9 mouse cellular contexts compared by ENCODE assay signal in genomic region chr13:64364258-64364657, GRCm38 (mm10). TPM values are rescaled to one million over a fixed set of nuclear protein-coding genes. Genes with fewer than 3 reads are reported as not detected.
DNase-seq lines count a peak whose midpoint lies in the region; ATAC-seq and TF ChIP-seq lines count a peak whose summit lies in the region.
"Had no signal": no experiment of that assay in that cellular context is flagged by ENCODE, and none has a peak within 500 bp of the region (broad histone marks: within the 10 kb centered on the region; RNA-seq: fewer than 3 reads in every experiment).

No protein-coding gene starts in this region.

- H3K9me3 ChIP-seq in heart, embryonic 16.5 days (replicated peaks; ENCODE audit: control insufficient read depth, low read length) = no peaks in the 10 kb centered on the region
- H3K9me3 ChIP-seq in G1E (replicated peaks) = no peaks in the 10 kb centered on the region
- H3K9me3 ChIP-seq in embryonic facial prominence, embryonic 14.5 days (ENCODE audit: control insufficient read depth, low read length) = no peaks in the 10 kb centered on the region
- H3K9me3 ChIP-seq: liver, embryonic 15.5 days had no signal

- no peak for TF ChIP-seq CTCF in G1E (IDR thresholded peaks at IDR 0.05; ENCODE audit: low read depth, low read length)

- H3K27me3 ChIP-seq in heart, embryonic 16.5 days (ENCODE audit: control insufficient read depth, insufficient read depth, low read length) = no peaks in the 10 kb centered on the region
- H3K27me3 ChIP-seq in G1E (ENCODE audit: insufficient read depth, low read length) = no peaks in the 10 kb centered on the region
- H3K27me3 ChIP-seq in embryonic facial prominence, embryonic 14.5 days (replicated peaks; ENCODE audit: control insufficient read depth, insufficient read depth, low read length) = no peaks in the 10 kb centered on the region
- H3K27me3 ChIP-seq: liver, embryonic 15.5 days had no signal

- whole genome bisulfite sequencing in heart, embryonic 16.5 days = 59% methylated on average over 2 of the region's 2 CpGs
- 88% methylated on average over 2 of the region's 2 CpGs for WGBS in embryonic facial prominence, embryonic 14.5 days

- peaks cover 45% of the 10 kb centered on the region for H3K36me3 ChIP-seq in heart, embryonic 16.5 days (ENCODE audit: control insufficient read depth, insufficient read depth)
- peaks cover 10% of the 10 kb centered on the region for H3K36me3 ChIP-seq in G1E (replicated peaks)
- peaks cover 58% of the 10 kb centered on the region for H3K36me3 ChIP-seq in embryonic facial prominence, embryonic 14.5 days (ENCODE audit: control insufficient read depth, insufficient read depth, low read length)

- no peak overlapping the region for H3K9ac ChIP-seq in heart, embryonic 16.5 days (ENCODE audit: low read length)
- no peak overlapping the region for H3K9ac ChIP-seq in embryonic facial prominence, embryonic 14.5 days (ENCODE audit: low read depth, low read length)
- H3K9ac ChIP-seq: liver, embryonic 15.5 days had no signal

- no peak overlapping the region for H3K4me2 ChIP-seq in heart, embryonic 16.5 days (ENCODE audit: low read depth, low read length)
- no peak overlapping the region for H3K4me2 ChIP-seq in embryonic facial prominence, embryonic 14.5 days (ENCODE audit: low read depth, low read length)
- H3K4me2 ChIP-seq: liver, embryonic 15.5 days had no signal

- H3K4me3 ChIP-seq in heart, embryonic 16.5 days (ENCODE audit: low read length) = no peak overlapping the region
- no peak overlapping the region for H3K4me3 ChIP-seq in G1E (ENCODE audit: low read depth, low read length)
- no peak overlapping the region for H3K4me3 ChIP-seq in embryonic facial prominence, embryonic 14.5 days (ENCODE audit: low read depth, low read length)
- H3K4me3 ChIP-seq: liver, embryonic 15.5 days had no signal

- peaks cover 8% of the 10 kb centered on the region for H3K4me1 ChIP-seq in heart, embryonic 16.5 days (ENCODE audit: control insufficient read depth, insufficient read depth, low read length)
- H3K4me1 ChIP-seq in G1E (ENCODE audit: insufficient read depth, low read depth, low read length) = no peaks in the 10 kb centered on the region
- H3K4me1 ChIP-seq in embryonic facial prominence, embryonic 14.5 days (ENCODE audit: control insufficient read depth, insufficient read depth, low read length) = peaks cover 10% of the 10 kb centered on the region; the same call in 1 of the 2 replicates

- H3K27ac ChIP-seq in heart, embryonic 16.5 days (ENCODE audit: low read length) = no peak overlapping the region
- no peak overlapping the region for H3K27ac ChIP-seq in embryonic facial prominence, embryonic 14.5 days (replicated peaks; ENCODE audit: low read depth, low read length)
- H3K27ac ChIP-seq: liver, embryonic 15.5 days had no signal

- intact Hi-C loops in heart, postnatal 25 days (cut with DNase I) = no loop called here

- 0 out of 2 replicates have a peak, but pooled peaks have one; percentile 34 for ATAC-seq in heart, embryonic 16.5 days (replicated peaks; ENCODE audit: extremely low read depth, insufficient read depth, low FRiP score)
- ATAC-seq in G1E (ENCODE audit: extremely low read depth, insufficient number of reproducible peaks, low FRiP score, poor library complexity, severe bottlenecking) = peak; percentile 72
- ATAC-seq in embryonic facial prominence, embryonic 14.5 days (ENCODE audit: low read depth) = no peak
- ATAC-seq in megakaryocyte, adult 5-6 weeks (ENCODE audit: poor library complexity, severe bottlenecking) = peak; percentile 83

- DNase-seq in heart, postnatal 25 days (ENCODE audit: low spot score) = no peak
- DNase-seq in A20 (ENCODE audit: low read depth, low spot score) (peak; percentile 55), G1E (ENCODE audit: low spot score) (no peak)
- peak; percentile 2 for DNase-seq in embryonic facial prominence, embryonic 14.5 days (ENCODE audit: low spot score)
- DNase-seq in Muller cell, postnatal 12 days (ENCODE audit: inconsistent ontology term) = no peak
- DNase-seq in layer of hippocampus, adult 8-10 months (ENCODE audit: low spot score in 2 of 2) = no peak

RNA-seq across cellular contexts. Expression of gene Ctsl, which starts 6.4 kb away (rescaled TPM):
- polyA plus RNA-seq in heart, embryonic 16.5 days (2015; fragmentation: Nextera tagmentation; extraction: Ambion mirVana) = 325 and 477 TPM in 2 replicates
- 100 to 1,000 TPM; 227 to 243 TPM for total RNA-seq in heart, postnatal 25 days (2021)
- total RNA-seq in G1E (2014; fragmentation: Nextera tagmentation) (34.8 and 40.0 TPM in 2 replicates), G1E (2017) (93.2 and 97.1 TPM in 2 replicates)
- polyA plus RNA-seq in G1E (2012) = 0.38 and 0.45 TPM in 2 replicates
- 213 and 225 TPM in 2 replicates for polyA plus RNA-seq in embryonic facial prominence, embryonic 14.5 days (2014; fragmentation: Nextera tagmentation; extraction: Ambion mirVana)
- 44.5 and 56.8 TPM in 2 replicates for total RNA-seq in megakaryocyte, adult 5-6 weeks (2015)
- total RNA-seq in megakaryocyte, adult 5-6 weeks (2017) = 50.3 and 57.5 TPM in 2 replicates
- total RNA-seq in layer of hippocampus, adult 8-10 months (2022) = 100 to 1,000 TPM; 110 to 244 (median 174) TPM

RNA-seq across cellular contexts. Expression of gene Aaed1, which starts 51.7 kb away (rescaled TPM):
- 63.2 and 70.4 TPM in 2 replicates for polyA plus RNA-seq in heart, embryonic 16.5 days (2015; fragmentation: Nextera tagmentation; extraction: Ambion mirVana)
- 10 to 100 TPM; 56.6 to 60.1 TPM for total RNA-seq in heart, postnatal 25 days (2021)
- total RNA-seq in G1E (2014; fragmentation: Nextera tagmentation) = 25.7 and 29.9 TPM in 2 replicates
- total RNA-seq in G1E (2017) = 15.9 and 16.0 TPM in 2 replicates
- polyA plus RNA-seq in G1E (2012) = 2.1 and 4.2 TPM in 2 replicates
- 30.1 and 31.8 TPM in 2 replicates for polyA plus RNA-seq in embryonic facial prominence, embryonic 14.5 days (2014; fragmentation: Nextera tagmentation; extraction: Ambion mirVana)
- 38.0 and 44.8 TPM in 2 replicates for total RNA-seq in megakaryocyte, adult 5-6 weeks (2015)
- 63.4 and 67.7 TPM in 2 replicates for total RNA-seq in megakaryocyte, adult 5-6 weeks (2017)
- 10 to 100 TPM; 17.0 to 25.9 (median 18.8) TPM for total RNA-seq in layer of hippocampus, adult 8-10 months (2022)

Comparison
In these comparisons a context has a peak if more than half of its experiments do, and no peak if none do; other contexts are left out.
1. DNase-seq: peak in A20 (single experiment) and embryonic facial prominence, embryonic 14.5 days (single experiment); none in heart, postnatal 25 days (single experiment), G1E (single experiment), Muller cell, postnatal 12 days (single experiment) and layer of hippocampus, adult 8-10 months (0 of 2).